Mouse (Mus musculus) C2C12 (cell line): ENCODE measurements around the gene Tnfaip8l1.

Experiments
- CTCF ChIP-seq: IDR thresholded peaks from one replicate; pipeline ENCODE4 v1.5.1; 2011; ENCODE audit not compliant: control insufficient read depth, insufficient read depth, insufficient read length
- MAX ChIP-seq: IDR thresholded peaks from one replicate; pipeline ENCODE4 v1.6.1; 2011; ENCODE audit warnings: mild to moderate bottlenecking, control low read depth
- MYOD1 ChIP-seq: IDR thresholded peaks from one replicate; pipeline ENCODE4 v1.6.1; 2011; ENCODE audit warnings: low read depth; ENCODE audit not compliant: control insufficient read depth, insufficient read length

DNA sequence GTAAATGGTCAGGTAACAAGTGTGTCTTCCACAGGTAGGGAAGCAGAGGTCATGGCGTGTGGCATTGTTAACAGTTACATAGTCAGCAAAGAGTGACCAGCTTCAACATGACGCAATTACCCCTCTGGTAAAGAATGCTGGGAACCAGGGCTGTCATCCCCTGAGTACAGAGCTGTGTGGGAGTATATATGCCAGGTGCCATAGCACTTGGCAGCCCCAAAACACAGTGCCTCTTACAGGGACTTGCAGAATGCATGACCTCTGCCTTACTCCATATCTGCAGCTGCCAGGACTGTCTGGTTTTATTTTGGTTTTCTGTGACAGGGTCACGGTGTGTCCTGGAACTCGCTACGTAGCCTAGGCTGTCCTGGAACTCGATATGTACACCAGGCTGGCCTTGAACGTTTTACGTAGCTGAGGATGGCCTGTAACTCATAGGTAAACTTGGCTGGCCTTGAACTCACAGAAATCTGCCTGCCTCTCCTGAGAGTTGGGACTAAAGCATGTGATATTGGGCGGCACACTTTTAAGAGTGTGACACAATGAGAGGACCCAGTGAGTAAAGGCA, 45.8 kb downstream of the Tnfaip8l1 start:
- no peak for TF ChIP-seq CTCF
- TF ChIP-seq MAX: no peak
- no peak for TF ChIP-seq MYOD1
